Mouse (Mus musculus): ENCODE results near the gene Naa30.

The Naa30 gene

GRCm38 (mm10) chr14:49226471-49226870, 54.4 kb downstream of the Naa30 start:
- DNase-seq (ENCODE audit: low read depth, low spot score) = no peak

GRCm38 (mm10) chr14:49226986-49227385, 55.0 kb downstream of the Naa30 start:
- no peak for DNase-seq (ENCODE audit: low read depth, low spot score)

- DNase-seq (ENCODE audit: low read depth, low spot score) = no peak
Measured at GRCm38 (mm10) chr14:49231845-49232244, 59.8 kb downstream of the Naa30 start.

GRCm38 (mm10) chr14:49234788-49235515, 62.9 kb downstream of the Naa30 start:
- peak; percentile 30 for DNase-seq (ENCODE audit: low read depth, low spot score)

- DNase-seq (ENCODE audit: low read depth, low spot score) = peak; percentile 39
Measured at GRCm38 (mm10) chr14:49238206-49238605, 66.2 kb downstream of the Naa30 start.

Measured in retina, postnatal 7 days (tissue).